Mouse (Mus musculus) liver, embryonic 14.5 days (tissue): ENCODE measurements around the gene Lmf1.

Experiments used
- CTCF ChIP-seq: IDR thresholded peaks from 2 replicates; pipeline ENCODE4 v1.5.1; 2016; ENCODE audit warnings: antibody characterized with exemption, low read depth, control low read depth
- EP300 ChIP-seq: IDR thresholded peaks from 2 replicates; pipeline ENCODE4 v1.6.1; 2016; ENCODE audit warnings: antibody characterized with exemption, low read depth

DNA sequence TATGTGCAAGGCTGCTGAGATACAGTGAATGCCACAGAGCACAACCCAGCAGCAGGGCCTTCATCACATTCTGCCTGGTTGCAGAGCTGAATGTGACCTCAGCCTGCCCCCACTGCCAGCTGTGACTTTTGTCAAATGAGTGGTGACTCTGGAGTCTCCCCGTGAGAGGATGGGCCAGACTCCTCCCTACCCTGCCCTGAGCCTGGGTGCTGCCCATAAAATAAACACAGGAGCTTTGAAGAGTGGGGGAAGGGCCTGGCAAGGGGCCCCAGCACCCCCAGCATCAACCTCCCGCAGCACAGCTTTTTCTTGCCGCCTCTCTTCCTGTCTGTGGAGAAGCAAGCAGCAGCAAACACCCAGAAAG, 77.9 kb downstream of the Lmf1 start:
- TF ChIP-seq CTCF (no peak), EP300 (no peak)
